Mouse (Mus musculus): ENCODE measurements around the gene Tunar.

DNA sequence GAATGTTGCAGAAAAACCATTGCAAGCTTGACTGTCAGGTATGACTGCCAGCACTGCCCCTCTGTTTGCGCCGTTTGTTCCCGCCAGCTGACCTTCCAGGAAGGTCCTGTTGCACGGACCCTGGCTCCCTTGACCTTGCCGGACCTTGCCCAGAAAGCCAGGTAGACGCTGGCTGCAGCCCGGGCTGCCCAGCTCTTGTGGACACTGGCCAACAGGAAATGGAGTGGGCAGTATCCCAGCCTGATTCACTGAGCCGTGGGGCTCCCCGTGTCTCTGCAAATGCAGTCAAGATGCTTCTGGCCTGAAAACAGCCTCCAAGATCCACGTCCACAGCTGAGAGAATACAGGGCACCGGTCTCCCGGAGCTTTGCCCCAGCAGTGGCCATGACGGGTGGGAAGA lies 13.6 kb downstream of the Tunar start:
- TF ChIP-seq FLI1 (IDR thresholded peaks at IDR 0.05; ENCODE audit: low read length) (no peak), GATA1 (IDR thresholded peaks at IDR 0.05; ENCODE audit: borderline replicate concordance, low read length) (no peak)
